Mouse (Mus musculus) limb, embryonic 15.5 days (tissue): Measurements from ENCODE around the gene Slc25a28. TPM values are rescaled to one million over a fixed set of nuclear protein-coding genes. Genes with fewer than 3 reads are reported as not detected.

Source experiments
- microRNA-seq: library from miRNA; unstranded; fragments of <30 nt; microRNA quantifications from one replicate; pipeline ENCODE4, GENCODE M21; 2016
- polyA plus RNA-seq: library from polyadenylated mRNA; unstranded; fragments of >200 nt; fragmentation: Nextera tagmentation; extraction: Ambion mirVana; gene quantifications from 2 replicates; pipeline ENCODE4 v1.2.1, GENCODE M21; 2015

The Slc25a28 gene
- polyA plus RNA-seq, 1 experiment from 2014 or later: 13.9 TPM

Small RNAs within 50 kb of the gene (microRNA-seq; reads per million reads assigned to microRNA genes)
- gene Gm22646: not detected

Other genes starting within 250 kb of the Slc25a28 start
- 1.4 and 1.7 TPM in 2 replicates for gene Cnnm1, start 234.4 kb downstream of the Slc25a28 start, polyA plus RNA-seq
- 22.7 and 30.6 TPM in 2 replicates for gene Got1, start 150.3 kb downstream of the Slc25a28 start, polyA plus RNA-seq
- gene Nkx2-3, start 62.6 kb downstream of the Slc25a28 start, polyA plus RNA-seq: not detected in 2 replicates
- 9.9 and 11.5 TPM in 2 replicates for gene Entpd7, start 14.8 kb upstream of the Slc25a28 start, polyA plus RNA-seq
- gene Cutc, start 78.1 kb upstream of the Slc25a28 start, polyA plus RNA-seq: 13.6 and 13.7 TPM in 2 replicates
- gene Cox15, start 78.1 kb upstream of the Slc25a28 start, polyA plus RNA-seq: 9.3 and 10.4 TPM in 2 replicates
- gene Abcc2, start 107.3 kb upstream of the Slc25a28 start, polyA plus RNA-seq: 0.03 TPM in 1 of 2 replicates, not detected in the other